Mouse (Mus musculus) kidney, adult 2 months (tissue): ENCODE results near the gene Ctla4.

Source experiments
- CTCF ChIP-seq: fragments of 200-500 bp; conservative IDR thresholded peaks from 2 replicates; pipeline ENCODE4 v1.5.1; 2011; ENCODE audit warnings: low read depth, mild to moderate bottlenecking, control low read depth, low read length, moderate library complexity, mixed read lengths; ENCODE audit not compliant: insufficient read depth, insufficient read length
- POLR2A ChIP-seq: fragments of 200-500 bp; IDR thresholded peaks from one replicate; pipeline ENCODE4 v1.6.1; 2011; ENCODE audit warnings: low read depth, low read length, control low read depth

- TF ChIP-seq CTCF (no peak), POLR2A (no peak)
Measured at GRCm38 (mm10) chr1:60948112-60948511, 61.3 kb downstream of the Ctla4 start.
